Mouse (Mus musculus): Measurements from ENCODE around the gene Rdh8. TPM values are rescaled to one million over a fixed set of nuclear protein-coding genes. Genes with fewer than 3 reads are reported as not detected.

Rdh8 gene
- not detected for total RNA-seq (2023)

GRCm38 (mm10) chr9:20818236-20818635, at the start of gene Rdh8:
Rdh8 (plus strand) TSS chr9:20818503.

GRCm38 (mm10) chr9:20814521-20815272, 3.6 kb upstream of the Rdh8 start, which contains the start of gene Col5a3:
Col5a3 (minus strand) TSS chr9:20815067.

GRCm38 (mm10) chr9:20868448-20869001, 50.2 kb downstream of the Rdh8 start, which contains the start of gene A230050P20Rik:
A230050P20Rik (plus strand) TSS chr9:20868642.

Other genes starting within 250 kb of the Rdh8 start
- gene Zfp846, start 237.2 kb upstream of the Rdh8 start, total RNA-seq (2023), result 6.9 TPM
- gene Ubl5, start 175.6 kb upstream of the Rdh8 start, total RNA-seq (2023), result 288 TPM
- 93.1 TPM for gene Fbxl12, start 173.7 kb upstream of the Rdh8 start, total RNA-seq (2023)
- 19.6 TPM for gene Pin1, start 166.4 kb upstream of the Rdh8 start, total RNA-seq (2023)
- gene Olfm2, start 72.2 kb upstream of the Rdh8 start, total RNA-seq (2023), result not detected
- 0.15 TPM for gene Col5a3, start 3.4 kb upstream of the Rdh8 start, total RNA-seq (2023)
- gene A230050P20Rik, start 50.1 kb downstream of the Rdh8 start, total RNA-seq (2023), result 72.1 TPM
- gene Angptl6, start 61.2 kb downstream of the Rdh8 start, total RNA-seq (2023), result 2.3 TPM
- gene Ppan, start 69.7 kb downstream of the Rdh8 start, total RNA-seq (2023), result 90.6 TPM
- gene Eif3g, start 80.1 kb downstream of the Rdh8 start, total RNA-seq (2023), result 177 TPM
- 90.9 TPM for gene Dnmt1, start 141.4 kb downstream of the Rdh8 start, total RNA-seq (2023)
- 2.6 TPM for gene S1pr2, start 158.3 kb downstream of the Rdh8 start, total RNA-seq (2023)
- gene Mrpl4, start 184.2 kb downstream of the Rdh8 start, total RNA-seq (2023), result 41.4 TPM
- 44.3 TPM for gene Icam1, start 197.5 kb downstream of the Rdh8 start, total RNA-seq (2023)
- gene Icam4, start 210.9 kb downstream of the Rdh8 start, total RNA-seq (2023), result 0.92 TPM
- 0.21 TPM for gene Icam5, start 213.6 kb downstream of the Rdh8 start, total RNA-seq (2023)
- not detected for gene Zglp1, start 248.6 kb downstream of the Rdh8 start, total RNA-seq (2023)